Mouse (Mus musculus) forebrain, embryonic 14.5 days (tissue): ENCODE results near the gene Ptpn7. TPM values are rescaled to one million over a fixed set of nuclear protein-coding genes. Genes with fewer than 3 reads are reported as not detected.

Experiments used
- ATAC-seq: fragments of 200-750 bp; cut with Nextera tagmentation; 2 replicates; pipeline ENCODE4 v1.8.0; 2017; ENCODE audit warnings: mild to moderate bottlenecking, moderate library complexity
- DNase-seq: peaks from one replicate; pipeline ENCODE4 v3.0.0-alpha.2; 2015; ENCODE audit warnings: low spot score
- H3K27ac ChIP-seq: fragments of 300-500 bp; sonication (generic); 2 replicates; pipeline ENCODE4 v1.5.1; 2014; ENCODE audit warnings: low read depth, mild to moderate bottlenecking, control low read depth, low read length, moderate library complexity
- H3K27me3 ChIP-seq: fragments of 300-500 bp; sonication (generic); replicated peaks from 2 replicates; pipeline ENCODE4 v1.6.1; 2014; ENCODE audit warnings: low read length, control low read depth, mixed read lengths; ENCODE audit not compliant: control insufficient read depth, insufficient read depth
- H3K36me3 ChIP-seq: fragments of 300-500 bp; sonication (generic); 2 replicates; pipeline ENCODE4 v1.6.1; 2014; ENCODE audit warnings: low read length, control low read depth; ENCODE audit not compliant: control insufficient read depth, insufficient read depth
- H3K4me1 ChIP-seq: fragments of 300-500 bp; sonication (generic); 2 replicates; pipeline ENCODE4 v1.6.1; 2014; ENCODE audit warnings: antibody characterized with exemption, low read length, control low read depth; ENCODE audit not compliant: control insufficient read depth, insufficient read depth
- H3K4me2 ChIP-seq: fragments of 300-500 bp; sonication (generic); 2 replicates; pipeline ENCODE4 v1.6.1; 2014; ENCODE audit warnings: mild to moderate bottlenecking, control low read depth, low read length
- H3K4me3 ChIP-seq: fragments of 300-500 bp; sonication (generic); 2 replicates; pipeline ENCODE4 v1.5.1; 2014; ENCODE audit warnings: low read depth, low read length, control low read depth
- H3K9ac ChIP-seq: fragments of 300-500 bp; sonication (generic); 2 replicates; pipeline ENCODE4 v1.6.1; 2014; ENCODE audit warnings: mild to moderate bottlenecking, low read length, control low read depth, moderate library complexity
- H3K9me3 ChIP-seq: fragments of 300-500 bp; sonication (generic); replicated peaks from 2 replicates; pipeline ENCODE4 v1.6.1; 2016; ENCODE audit warnings: low read length, control low read depth, mixed read lengths; ENCODE audit not compliant: control insufficient read depth
- WGBS: fragments of 180-500 bp; shearing (Covaris S2); extraction: QIAGEN DNeasy Blood & Tissue Kit; methylation state at CpG from one replicate; pipeline ENCODE4 v1.1.7; 2014; 5-methylcytosine and 5-hydroxymethylcytosine counted together
- polyA plus RNA-seq: library from polyadenylated mRNA; unstranded; fragments of >200 nt; fragmentation: Nextera tagmentation; extraction: Ambion mirVana; gene quantifications from 2 replicates; pipeline ENCODE4 v1.2.1, GENCODE M21; 2014

Ptpn7 gene
- polyA plus RNA-seq, 1 experiment from 2014 or later: 0.57 TPM

DNA sequence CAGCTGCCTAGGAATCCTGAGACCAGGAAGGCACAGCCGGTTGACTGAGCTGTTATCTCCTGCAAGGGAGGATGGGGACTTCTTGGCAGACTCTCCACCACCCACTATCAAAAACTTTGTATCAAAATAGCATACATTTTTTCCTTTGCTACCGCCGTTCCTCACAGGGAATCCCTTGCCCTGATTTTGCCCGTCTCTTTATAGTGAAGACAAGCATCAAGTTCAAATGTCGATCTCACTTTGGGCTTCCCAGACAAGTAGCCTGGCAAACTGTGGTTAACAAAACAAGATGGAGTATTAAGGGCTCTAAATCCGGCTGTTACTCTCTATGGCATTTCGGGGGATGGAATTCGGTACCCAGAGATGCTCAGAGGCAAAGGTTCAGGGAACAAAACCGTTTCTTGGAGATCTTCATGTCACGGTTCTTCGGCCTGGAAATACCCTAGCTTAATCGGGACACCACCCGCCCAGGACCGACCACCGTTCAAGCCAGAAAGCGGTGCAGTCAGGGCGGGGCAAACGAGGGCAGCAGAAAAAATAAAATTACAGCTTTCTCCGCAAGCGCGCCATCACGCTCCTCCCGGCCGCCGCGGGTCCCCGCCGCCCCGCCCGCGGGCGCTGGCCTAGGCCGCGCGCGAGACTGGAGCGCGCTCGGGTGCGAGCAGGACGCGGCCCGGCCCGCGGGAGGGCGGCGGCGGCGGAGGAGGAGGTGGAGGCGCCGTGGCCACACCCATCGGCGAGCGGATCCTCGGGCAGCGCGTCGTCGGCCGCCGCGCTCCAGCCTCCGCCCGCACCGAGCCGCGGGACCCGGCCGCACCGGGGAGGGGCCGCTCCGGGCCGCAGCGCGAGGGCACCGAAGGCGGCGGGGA lies 13.8 kb downstream of the Ptpn7 start, which contains the start of gene Arl8a:
Gene Arl8a (plus strand): TSS at position 748 of the 869 bp plus-strand sequence.
- WGBS: under 1% methylated on average over 71 of the region's 78 CpGs
- peak; percentile 86 for ATAC-seq
- peak within 1 kb of the TSS; percentile 98 for H3K9ac ChIP-seq
- H3K4me3 ChIP-seq: peak within 1 kb of the TSS; percentile 98
- H3K4me2 ChIP-seq: peak within 1 kb of the TSS; percentile 73
- DNase-seq: peak; percentile 89
- H3K9me3 ChIP-seq: no peaks in the 10 kb centered on the region
- no peaks in the 10 kb centered on the region for H3K27me3 ChIP-seq
- H3K4me1 ChIP-seq: peaks cover 15% of the 10 kb centered on the region
- H3K27ac ChIP-seq: peak within 1 kb of the TSS; percentile 90
- peaks cover 1% of the 10 kb centered on the region; the same call in 1 of the 2 replicates for H3K36me3 ChIP-seq

DNA sequence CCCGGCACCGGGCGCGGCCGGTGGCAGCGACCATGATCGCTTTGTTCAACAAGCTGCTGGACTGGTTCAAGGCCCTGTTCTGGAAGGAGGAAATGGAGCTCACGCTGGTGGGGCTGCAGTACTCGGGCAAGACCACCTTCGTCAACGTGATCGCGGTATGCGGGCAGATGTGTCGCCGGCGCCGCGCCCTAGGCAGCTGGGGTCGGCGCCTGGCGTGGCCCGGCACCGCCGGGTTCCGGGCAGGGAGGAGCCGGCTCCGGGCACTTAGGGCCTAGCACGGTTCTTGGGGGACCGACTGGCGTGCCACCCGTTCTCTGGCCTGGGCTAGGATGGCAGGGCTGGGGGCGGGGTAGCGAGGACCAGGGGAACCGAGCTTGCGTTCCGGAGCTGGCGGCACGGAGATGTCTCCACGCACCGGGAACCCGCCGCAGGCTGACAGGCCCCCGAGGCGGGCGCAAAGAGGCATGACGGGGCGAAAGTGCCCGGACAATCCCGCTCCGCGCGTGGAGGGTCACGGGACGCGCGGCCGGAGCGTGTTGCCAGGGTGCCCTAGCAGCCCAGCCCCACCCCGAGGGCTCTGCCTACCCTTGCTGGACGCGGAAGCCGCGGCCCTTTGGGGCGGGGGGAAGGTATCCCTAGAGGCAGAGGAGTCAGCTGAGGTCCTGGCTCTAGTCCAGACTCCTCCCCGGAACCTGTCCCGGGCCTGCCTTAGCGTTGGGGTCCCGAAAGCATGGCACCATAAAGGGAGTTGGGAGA lies 14.6 kb downstream of the Ptpn7 start:
- whole genome bisulfite sequencing: under 1% methylated on average over 62 of the region's 69 CpGs
- DNase-seq (peak; percentile 81), ATAC-seq (peak; percentile 63)

DNA sequence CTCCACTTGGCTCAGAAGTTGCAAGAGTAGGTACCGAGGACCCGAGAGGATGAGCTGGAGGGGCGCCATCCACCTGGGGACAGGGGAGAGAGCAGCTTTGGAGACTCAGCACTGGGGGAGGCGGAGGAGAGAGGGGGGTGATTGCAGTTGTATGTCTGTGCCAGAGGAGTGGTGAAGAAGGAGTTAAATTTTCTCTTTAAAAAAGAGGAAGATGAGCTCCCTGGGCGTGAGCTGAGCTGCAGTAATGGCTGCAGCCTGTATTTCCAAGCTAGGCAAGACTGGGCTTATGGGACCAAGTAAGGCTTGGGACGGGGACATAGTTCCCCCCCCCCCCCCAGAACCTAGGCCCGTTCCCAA lies 15.2 kb downstream of the Ptpn7 start:
- Histone ChIP-seq H3K4me2 (peak overlapping the region; percentile 73), H3K9me3 (no peaks in the 10 kb centered on the region), H3K4me1 (peaks cover 15% of the 10 kb centered on the region), H3K9ac (peak overlapping the region; percentile 98), H3K4me3 (peak overlapping the region; percentile 98), H3K27ac (peak overlapping the region; percentile 90), H3K27me3 (no peaks in the 10 kb centered on the region), H3K36me3 (peaks cover 13% of the 10 kb centered on the region)
- DNase-seq: no peak
- 0% methylated on average over 7 of the region's 7 CpGs for whole genome bisulfite sequencing
- ATAC-seq: peak; percentile 8

More for the DNA sequence above, 14.6 kb downstream of the Ptpn7 start:
- peak overlapping the region; percentile 73 for H3K4me2 ChIP-seq
- H3K4me3 ChIP-seq: peak overlapping the region; percentile 98
- H3K4me1 ChIP-seq: peaks cover 15% of the 10 kb centered on the region
- peak overlapping the region; percentile 90 for H3K27ac ChIP-seq
- H3K36me3 ChIP-seq: peaks cover 9% of the 10 kb centered on the region; the same call in 1 of the 2 replicates
- no peaks in the 10 kb centered on the region for H3K9me3 ChIP-seq
- H3K9ac ChIP-seq: peak overlapping the region; percentile 98
- H3K27me3 ChIP-seq: no peaks in the 10 kb centered on the region

DNA sequence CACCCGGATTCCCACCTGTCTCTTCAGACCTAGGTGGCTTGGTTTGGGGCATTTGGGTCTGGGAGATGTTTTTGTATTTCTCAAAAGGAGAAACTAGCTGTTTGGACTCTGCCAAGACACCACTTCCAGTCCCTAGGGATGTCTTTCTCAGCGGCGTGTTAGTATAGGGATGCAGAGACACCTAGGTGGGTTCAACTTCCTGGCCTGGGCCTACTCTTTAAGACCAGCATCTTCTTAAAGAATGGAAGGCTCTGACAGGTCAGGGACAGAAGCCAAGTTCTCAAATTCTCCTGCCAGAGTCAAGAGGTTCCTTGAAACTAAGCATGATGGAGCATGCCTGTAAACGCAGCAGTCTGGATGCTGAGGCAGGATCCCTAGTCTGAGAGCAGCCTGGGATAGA lies 16.0 kb downstream of the Ptpn7 start:
- peaks cover 15% of the 10 kb centered on the region for H3K4me1 ChIP-seq

DNA sequence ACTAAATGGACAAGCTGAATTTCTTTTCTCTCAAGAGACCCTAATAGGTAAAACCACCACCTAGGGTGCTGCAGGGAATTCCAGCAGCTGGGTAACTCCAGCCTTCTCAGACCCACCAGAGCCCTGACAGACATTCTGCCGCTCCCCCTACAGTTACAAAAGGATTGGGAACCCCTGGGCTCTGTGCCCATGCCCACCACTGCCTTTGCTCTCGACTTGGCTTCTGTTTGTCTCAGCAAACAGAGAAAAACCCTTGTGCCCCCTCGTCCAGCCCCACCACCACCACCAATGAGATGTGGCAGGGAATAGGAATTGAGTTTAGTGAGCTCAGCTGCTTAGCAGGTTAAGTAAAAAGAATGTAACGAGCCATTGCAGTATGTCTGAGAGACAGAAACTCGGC lies 16.5 kb downstream of the Ptpn7 start:
- peak overlapping the region; percentile 54; the same call in 1 of the 2 replicates for H3K27ac ChIP-seq
- H3K36me3 ChIP-seq: peaks cover 17% of the 10 kb centered on the region
- ATAC-seq: no peak
- peak; percentile 72 for DNase-seq
- H3K27me3 ChIP-seq: no peaks in the 10 kb centered on the region
- 21% methylated on average over 5 of the region's 5 CpGs for WGBS
- peak overlapping the region; percentile 98 for H3K4me3 ChIP-seq
- H3K4me1 ChIP-seq: peaks cover 17% of the 10 kb centered on the region
- peak overlapping the region; percentile 73 for H3K4me2 ChIP-seq
- H3K9ac ChIP-seq: peak overlapping the region; percentile 98
- H3K9me3 ChIP-seq: no peaks in the 10 kb centered on the region

More for the DNA sequence above, 16.0 kb downstream of the Ptpn7 start:
- no peak for ATAC-seq
- H3K4me3 ChIP-seq: peak overlapping the region; percentile 98
- 58% methylated on average over 4 of the region's 4 CpGs for WGBS
- peaks cover 17% of the 10 kb centered on the region for H3K36me3 ChIP-seq
- H3K9ac ChIP-seq: peak overlapping the region; percentile 98
- H3K9me3 ChIP-seq: no peaks in the 10 kb centered on the region
- H3K4me2 ChIP-seq: peak overlapping the region; percentile 73
- H3K27ac ChIP-seq: peak overlapping the region; percentile 54; the same call in 1 of the 2 replicates
- no peaks in the 10 kb centered on the region for H3K27me3 ChIP-seq
- no peak for DNase-seq

DNA sequence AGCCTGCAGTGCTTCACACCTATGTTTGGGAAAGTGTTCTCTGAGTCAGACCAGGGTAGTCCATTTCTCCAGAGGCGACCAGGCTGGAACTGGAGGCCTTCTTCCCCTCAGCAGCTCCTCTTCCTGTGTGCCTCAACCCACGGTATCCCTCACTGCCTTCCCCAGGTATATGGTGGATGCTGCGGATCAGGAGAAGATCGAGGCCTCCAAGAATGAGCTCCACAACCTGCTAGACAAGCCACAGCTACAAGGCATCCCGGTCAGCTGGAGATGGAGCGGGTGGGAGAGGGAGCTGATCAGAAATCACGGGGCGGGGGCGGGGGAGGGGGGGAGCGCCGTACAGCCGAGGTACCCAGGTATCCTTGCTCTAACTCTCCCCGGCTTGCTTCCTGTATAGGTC lies 21.5 kb downstream of the Ptpn7 start:
- Histone ChIP-seq H3K4me3 (peak overlapping the region; percentile 19; the same call in 1 of the 2 replicates), H3K9ac (peak overlapping the region; percentile 69), H3K4me2 (peak overlapping the region; percentile 47), H3K27me3 (no peaks in the 10 kb centered on the region), H3K4me1 (peaks cover 13% of the 10 kb centered on the region), H3K27ac (peak overlapping the region; percentile 94), H3K9me3 (no peaks in the 10 kb centered on the region), H3K36me3 (peaks cover 38% of the 10 kb centered on the region)
- 22% methylated on average over 13 of the region's 13 CpGs for WGBS
- DNase-seq: no peak
- no peak for ATAC-seq

DNA sequence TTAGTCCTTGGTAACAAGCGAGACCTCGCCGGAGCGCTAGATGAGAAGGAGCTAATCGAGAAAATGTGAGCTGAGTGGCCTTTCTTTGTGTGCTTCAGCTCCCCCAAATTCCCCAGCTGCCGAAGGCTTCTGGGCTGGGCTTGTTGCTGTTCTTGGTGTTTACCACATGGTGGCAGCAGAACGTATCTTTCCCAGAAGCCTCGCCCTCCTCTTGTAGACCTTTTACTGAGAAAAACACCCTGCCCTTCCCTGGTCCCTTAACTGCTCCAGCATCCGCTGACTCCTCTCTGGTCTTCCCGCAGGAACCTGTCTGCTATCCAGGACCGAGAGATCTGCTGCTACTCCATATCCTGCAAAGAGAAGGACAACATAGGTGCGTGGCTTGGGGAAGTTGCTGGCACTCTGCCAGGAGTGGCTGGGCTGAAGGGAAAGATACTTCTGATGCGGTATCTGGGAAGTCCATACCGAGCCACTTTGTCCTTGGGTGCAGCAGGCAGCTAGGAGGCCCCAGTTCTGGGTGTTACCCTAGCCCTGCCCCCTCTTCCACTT lies 22.0 kb downstream of the Ptpn7 start:
- Histone ChIP-seq H3K9me3 (no peaks in the 10 kb centered on the region), H3K27me3 (no peaks in the 10 kb centered on the region), H3K4me2 (peak overlapping the region; percentile 47), H3K9ac (peak overlapping the region; percentile 69), H3K4me1 (peaks cover 13% of the 10 kb centered on the region; the same call in 1 of the 2 replicates), H3K4me3 (peak overlapping the region; percentile 19; the same call in 1 of the 2 replicates), H3K36me3 (peaks cover 38% of the 10 kb centered on the region), H3K27ac (peak overlapping the region; percentile 94)
- peak; percentile 75 for ATAC-seq
- 1% methylated on average over 14 of the region's 14 CpGs for WGBS
- DNase-seq: peak; percentile 97

DNA sequence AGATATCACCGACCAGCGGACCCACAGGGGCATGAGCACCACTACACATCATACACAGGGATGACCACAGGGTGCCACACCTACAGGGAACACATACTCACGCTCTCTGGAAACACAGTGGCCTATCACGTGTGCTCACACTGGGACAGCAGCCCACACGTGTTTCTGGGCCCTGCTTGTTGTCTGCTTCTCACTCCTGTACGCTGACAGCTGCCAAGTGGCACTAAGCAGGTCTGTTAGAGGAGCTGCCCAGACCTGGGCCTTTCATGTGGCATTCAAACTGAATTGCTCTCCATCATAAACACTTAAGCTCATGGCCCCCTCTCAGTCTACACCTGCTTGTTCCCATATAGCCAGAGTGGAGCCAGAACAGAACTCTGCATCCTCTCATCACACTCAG lies 23.8 kb downstream of the Ptpn7 start:
- no peak for ATAC-seq
- DNase-seq: no peak

More for the DNA sequence above, 23.8 kb downstream of the Ptpn7 start:
- Histone ChIP-seq H3K4me3 (no peak overlapping the region), H3K4me2 (no peak overlapping the region), H3K36me3 (peaks cover 37% of the 10 kb centered on the region), H3K4me1 (peaks cover 14% of the 10 kb centered on the region; the same call in 1 of the 2 replicates), H3K27ac (no peak overlapping the region; the same call in 1 of the 2 replicates), H3K27me3 (no peaks in the 10 kb centered on the region), H3K9me3 (no peaks in the 10 kb centered on the region), H3K9ac (no peak overlapping the region)
- WGBS: 83% methylated on average over 6 of the region's 6 CpGs
